Mouse (Mus musculus) lung, postnatal 0 days (tissue): ENCODE measurements around the gene Rabggtb.

Experiments used
- CTCF ChIP-seq: IDR thresholded peaks from 2 replicates; pipeline ENCODE4 v1.5.1; 2016; ENCODE audit warnings: antibody characterized with exemption, mild to moderate bottlenecking
- EP300 ChIP-seq: IDR thresholded peaks from 2 replicates; pipeline ENCODE4 v1.6.1; 2016; ENCODE audit warnings: antibody characterized with exemption, mild to moderate bottlenecking, control low read depth

GRCm38 (mm10) chr3:153863816-153864215 lies 49.0 kb downstream of the Rabggtb start:
- TF ChIP-seq CTCF (no peak), EP300 (no peak)
